In genomic region chr10:83353680-83354332, GRCm38 (mm10) we compare ENCODE assay signal across 8 mouse cellular contexts. TPM values are rescaled to one million over a fixed set of nuclear protein-coding genes. Genes with fewer than 3 reads are reported as not detected.
DNase-seq lines count a peak whose midpoint lies in the region; ATAC-seq lines count a peak whose summit lies in the region.

No protein-coding gene starts in this region.

- 36% methylated on average over 14 of the region's 14 CpGs for WGBS in intestine, embryonic 14.5 days
- WGBS in intestine, embryonic 16.5 days = 35% methylated on average over 14 of the region's 14 CpGs
- WGBS in heart, embryonic 13.5 days = 32% methylated on average over 14 of the region's 14 CpGs
- WGBS in forebrain, embryonic 11.5 days = 67% methylated on average over 14 of the region's 14 CpGs

- H3K4me2 ChIP-seq in intestine, embryonic 14.5 days (ENCODE audit: low read length) = peak overlapping the region; percentile 11; the same call in 1 of the 2 replicates
- no peak overlapping the region for H3K4me2 ChIP-seq in intestine, embryonic 16.5 days (ENCODE audit: low read depth, low read length)
- H3K4me2 ChIP-seq in heart, embryonic 13.5 days = peak overlapping the region; percentile 50
- no peak overlapping the region for H3K4me2 ChIP-seq in forebrain, embryonic 11.5 days (ENCODE audit: low read depth, low read length, severe bottlenecking)

- H3K9ac ChIP-seq in intestine, embryonic 14.5 days (ENCODE audit: low read length) = no peak overlapping the region
- H3K9ac ChIP-seq in intestine, embryonic 16.5 days (ENCODE audit: low read depth, low read length) = no peak overlapping the region
- peak overlapping the region; percentile 54 for H3K9ac ChIP-seq in heart, embryonic 13.5 days
- H3K9ac ChIP-seq in forebrain, embryonic 11.5 days (ENCODE audit: low read length) = no peak overlapping the region

- no peaks in the 10 kb centered on the region for H3K27me3 ChIP-seq in intestine, embryonic 14.5 days (replicated peaks; ENCODE audit: control insufficient read depth, insufficient read depth, low read length)
- no peaks in the 10 kb centered on the region for H3K27me3 ChIP-seq in intestine, embryonic 16.5 days (replicated peaks; ENCODE audit: control insufficient read depth, insufficient read depth, low read length)
- peaks cover 13% of the 10 kb centered on the region; the same call in 1 of the 2 replicates for H3K27me3 ChIP-seq in heart, embryonic 13.5 days (replicated peaks)
- H3K27me3 ChIP-seq in forebrain, embryonic 11.5 days (ENCODE audit: control insufficient read depth, insufficient read depth, low read length) = no peaks in the 10 kb centered on the region

- no peaks in the 10 kb centered on the region for H3K9me3 ChIP-seq in intestine, embryonic 14.5 days (ENCODE audit: control insufficient read depth, low read length)
- H3K9me3 ChIP-seq in intestine, embryonic 16.5 days (ENCODE audit: control insufficient read depth, low read length) = no peaks in the 10 kb centered on the region
- no peaks in the 10 kb centered on the region for H3K9me3 ChIP-seq in heart, embryonic 13.5 days
- H3K9me3 ChIP-seq in forebrain, embryonic 11.5 days (ENCODE audit: control insufficient read depth, low read length) = no peaks in the 10 kb centered on the region

- DNase-seq in intestine, embryonic 14.5 days (ENCODE audit: low spot score) = no peak
- peak; percentile 85 for DNase-seq in adipocyte (ENCODE audit: low spot score)
- peak; percentile 73 for DNase-seq in lung, postnatal 10 days
- no peak for DNase-seq in spleen, adult 18-20 months
- DNase-seq in forebrain, embryonic 11.5 days (ENCODE audit: low spot score) = no peak

- H3K36me3 ChIP-seq in intestine, embryonic 14.5 days (ENCODE audit: control insufficient read depth, insufficient read depth, low read length) = no peaks in the 10 kb centered on the region
- no peaks in the 10 kb centered on the region for H3K36me3 ChIP-seq in intestine, embryonic 16.5 days (ENCODE audit: control insufficient read depth, insufficient read depth, low read length)
- no peaks in the 10 kb centered on the region for H3K36me3 ChIP-seq in heart, embryonic 13.5 days
- no peaks in the 10 kb centered on the region for H3K36me3 ChIP-seq in forebrain, embryonic 11.5 days (ENCODE audit: control insufficient read depth, insufficient read depth, low read length)

- H3K27ac ChIP-seq in intestine, embryonic 14.5 days (ENCODE audit: low read depth) = no peak overlapping the region
- no peak overlapping the region for H3K27ac ChIP-seq in intestine, embryonic 16.5 days (ENCODE audit: low read length)
- peak overlapping the region; percentile 69 for H3K27ac ChIP-seq in heart, embryonic 13.5 days (replicated peaks)
- no peak overlapping the region for H3K27ac ChIP-seq in forebrain, embryonic 11.5 days (ENCODE audit: low read depth, low read length)

- H3K4me1 ChIP-seq in intestine, embryonic 14.5 days (replicated peaks; ENCODE audit: control insufficient read depth, insufficient read depth, low read length) = no peaks in the 10 kb centered on the region
- H3K4me1 ChIP-seq in intestine, embryonic 16.5 days (ENCODE audit: control insufficient read depth, insufficient read depth, low read length) = no peaks in the 10 kb centered on the region
- H3K4me1 ChIP-seq in heart, embryonic 13.5 days = peaks cover 10% of the 10 kb centered on the region
- no peaks in the 10 kb centered on the region for H3K4me1 ChIP-seq in forebrain, embryonic 11.5 days (replicated peaks; ENCODE audit: control insufficient read depth, insufficient read depth, low read length)

- H3K4me3 ChIP-seq in intestine, embryonic 14.5 days (ENCODE audit: low read depth, low read length) = no peak overlapping the region
- no peak overlapping the region for H3K4me3 ChIP-seq in intestine, embryonic 16.5 days (ENCODE audit: low read length)
- H3K4me3 ChIP-seq in heart, embryonic 13.5 days = no peak overlapping the region; the same call in 1 of the 2 replicates
- no peak overlapping the region for H3K4me3 ChIP-seq in forebrain, embryonic 11.5 days (ENCODE audit: low read depth, low read length)

- no peak for ATAC-seq in intestine, embryonic 14.5 days (replicated peaks; ENCODE audit: low FRiP score, low TSS enrichment, low read depth)
- no peak for ATAC-seq in intestine, embryonic 16.5 days
- no peak for ATAC-seq in heart, embryonic 13.5 days (ENCODE audit: extremely low read depth, insufficient number of reproducible peaks, low FRiP score, low TSS enrichment)
- no peak for ATAC-seq in CD4-positive, CD25-positive, alpha-beta regulatory T cell, adult 4 months
- ATAC-seq in forebrain, embryonic 11.5 days (replicated peaks; ENCODE audit: low FRiP score) = no peak

RNA-seq across cellular contexts. Expression of gene D10Wsu102e, which starts 6.2 kb away (rescaled TPM):
- 0.66 and 0.79 TPM in 2 replicates for polyA plus RNA-seq in intestine, embryonic 14.5 days (2014; fragmentation: Nextera tagmentation; extraction: Ambion mirVana)
- 0.43 and 0.49 TPM in 2 replicates for polyA plus RNA-seq in intestine, embryonic 16.5 days (2015; fragmentation: Nextera tagmentation; extraction: Ambion mirVana)
- 0.39 and 0.40 TPM in 2 replicates for polyA plus RNA-seq in heart, embryonic 13.5 days (2015; fragmentation: Nextera tagmentation; extraction: Ambion mirVana)
- polyA plus RNA-seq in CD4-positive, CD25-positive, alpha-beta regulatory T cell, adult 4 months (2017; shearing (Covaris generic)) = 1 to 10 TPM; 1.0 to 1.2 TPM
- 1.4 and 1.6 TPM in 2 replicates for polyA plus RNA-seq in forebrain, embryonic 11.5 days (2014; fragmentation: Nextera tagmentation; extraction: Ambion mirVana)

RNA-seq across cellular contexts. Expression of gene Slc41a2, which starts 16.1 kb away (rescaled TPM):
- 0.89 and 1.6 TPM in 2 replicates for polyA plus RNA-seq in intestine, embryonic 14.5 days (2014; fragmentation: Nextera tagmentation; extraction: Ambion mirVana)
- 0.71 and 1.2 TPM in 2 replicates for polyA plus RNA-seq in intestine, embryonic 16.5 days (2015; fragmentation: Nextera tagmentation; extraction: Ambion mirVana)
- 0.61 and 0.62 TPM in 2 replicates for polyA plus RNA-seq in heart, embryonic 13.5 days (2015; fragmentation: Nextera tagmentation; extraction: Ambion mirVana)
- polyA plus RNA-seq in CD4-positive, CD25-positive, alpha-beta regulatory T cell, adult 4 months (2017; shearing (Covaris generic)) = 1 to 10 TPM in 1 of 2 experiments, not detected in 1; 2.0 TPM
- 0.56 and 1.2 TPM in 2 replicates for polyA plus RNA-seq in forebrain, embryonic 11.5 days (2014; fragmentation: Nextera tagmentation; extraction: Ambion mirVana)

Comparison
In these comparisons a context has a peak if more than half of its experiments do, and no peak if none do; other contexts are left out.
1. H3K4me2 ChIP-seq: peak in intestine, embryonic 14.5 days (single experiment) and heart, embryonic 13.5 days (single experiment); none in intestine, embryonic 16.5 days (single experiment) and forebrain, embryonic 11.5 days (single experiment).
2. DNase-seq: peak in adipocyte (single experiment) and lung, postnatal 10 days (single experiment); none in intestine, embryonic 14.5 days (single experiment), spleen, adult 18-20 months (0 of 2) and forebrain, embryonic 11.5 days (single experiment).